Mouse (Mus musculus): Measurements from ENCODE around the gene Mturn. TPM values are rescaled to one million over a fixed set of nuclear protein-coding genes. Genes with fewer than 3 reads are reported as not detected.

Gene Mturn
- total RNA-seq, 2 experiments from 2014 or later, result 15.5 to 30.5 TPM

GRCm38 (mm10) chr6:54693286-54693685 is 11.9 kb downstream of the Mturn start:
- no peak for DNase-seq (ENCODE audit: low spot score in 2 of 2)

GRCm38 (mm10) chr6:54698691-54699476 is 17.5 kb downstream of the Mturn start:
- DNase-seq (ENCODE audit: low spot score in 2 of 2), result peak; percentile 22 to 39

- peak; percentile 74 for DNase-seq (ENCODE audit: low spot score in 2 of 2)
These were observed 18.1 kb downstream of the Mturn start for GRCm38 (mm10) chr6:54699477-54700056.

GRCm38 (mm10) chr6:54700516-54700915 is 19.1 kb downstream of the Mturn start:
- DNase-seq (ENCODE audit: low spot score in 2 of 2), result no peak

- DNase-seq (ENCODE audit: low spot score in 2 of 2), result no peak
These were observed 20.5 kb downstream of the Mturn start for GRCm38 (mm10) chr6:54701901-54702300.

- peak in 1 of 2 experiments; percentile 5 for DNase-seq (ENCODE audit: low spot score in 2 of 2)
These were observed 22.5 kb downstream of the Mturn start for GRCm38 (mm10) chr6:54703633-54704538.

- DNase-seq (ENCODE audit: low spot score in 2 of 2), result peak in 1 of 2 experiments; percentile 15
These were observed 23.1 kb downstream of the Mturn start for GRCm38 (mm10) chr6:54704539-54704845.

- DNase-seq (ENCODE audit: low spot score in 2 of 2), result no peak
These were observed 23.4 kb downstream of the Mturn start for GRCm38 (mm10) chr6:54704847-54705246.

- peak in 1 of 2 experiments; percentile 33 for DNase-seq (ENCODE audit: low spot score in 2 of 2)
These were observed 24.0 kb downstream of the Mturn start for GRCm38 (mm10) chr6:54705387-54705909.

GRCm38 (mm10) chr6:54706099-54706498 is 24.7 kb downstream of the Mturn start:
- DNase-seq (ENCODE audit: low spot score in 2 of 2), result no peak

GRCm38 (mm10) chr6:54706611-54707172 is 25.3 kb downstream of the Mturn start:
- DNase-seq (ENCODE audit: low spot score in 2 of 2), result peak in 1 of 2 experiments; percentile 8

- DNase-seq (ENCODE audit: low spot score in 2 of 2), result no peak
These were observed 27.2 kb downstream of the Mturn start for GRCm38 (mm10) chr6:54708646-54709045.

GRCm38 (mm10) chr6:54715697-54716096 is 34.3 kb downstream of the Mturn start:
- DNase-seq (ENCODE audit: low spot score in 2 of 2), result no peak

GRCm38 (mm10) chr6:54718779-54719685 is 37.6 kb downstream of the Mturn start:
- DNase-seq (ENCODE audit: low spot score in 2 of 2), result no peak

GRCm38 (mm10) chr6:54719686-54720310 is 38.4 kb downstream of the Mturn start:
- DNase-seq (ENCODE audit: low spot score in 2 of 2), result no peak

- DNase-seq (ENCODE audit: low spot score in 2 of 2), result peak in 1 of 2 experiments; percentile 16
These were observed 39.3 kb downstream of the Mturn start for GRCm38 (mm10) chr6:54720512-54721251.

- DNase-seq (ENCODE audit: low spot score in 2 of 2), result no peak
These were observed 39.8 kb downstream of the Mturn start for GRCm38 (mm10) chr6:54721252-54721635.

GRCm38 (mm10) chr6:54726309-54726708 is 44.9 kb downstream of the Mturn start:
- DNase-seq (ENCODE audit: low spot score in 2 of 2), result no peak

- DNase-seq (ENCODE audit: low spot score in 2 of 2), result no peak
These were observed 45.4 kb downstream of the Mturn start for GRCm38 (mm10) chr6:54726796-54727195.

Data from adrenal gland, adult 18-20 months (tissue).